Mouse (Mus musculus) thymus, adult 2 months (tissue): ENCODE measurements around the gene Hspbp1. TPM values are rescaled to one million over a fixed set of nuclear protein-coding genes. Genes with fewer than 3 reads are reported as not detected.

Experiments used
- DNase-seq: peaks from one replicate; pipeline ENCODE4 v3.0.0; 2021
- H3K27ac ChIP-seq: fragments of 200-500 bp; 2 replicates; pipeline ENCODE4 v1.5.1; 2012; ENCODE audit warnings: low read length, control low read depth; ENCODE audit not compliant: control insufficient read depth, insufficient read depth
- H3K27me3 ChIP-seq: fragments of 200-500 bp; 2 replicates; pipeline ENCODE4 v1.6.1; 2012; ENCODE audit warnings: mild to moderate bottlenecking, low read length, moderate library complexity, mixed read lengths; ENCODE audit not compliant: control insufficient read depth, insufficient read depth
- H3K36me3 ChIP-seq: fragments of 200-500 bp; 2 replicates; pipeline ENCODE4 v1.6.1; 2012; ENCODE audit warnings: mild to moderate bottlenecking, low read length, moderate library complexity; ENCODE audit not compliant: control insufficient read depth, insufficient read depth
- H3K4me1 ChIP-seq: fragments of 200-500 bp; replicated peaks from 2 replicates; pipeline ENCODE4 v1.6.1; 2012; ENCODE audit warnings: low read length; ENCODE audit not compliant: control insufficient read depth, insufficient read depth
- H3K4me3 ChIP-seq: fragments of 200-500 bp; 2 replicates; pipeline ENCODE4 v1.5.1; 2012; ENCODE audit warnings: mild to moderate bottlenecking, low read length, control low read depth, moderate library complexity; ENCODE audit not compliant: control insufficient read depth, insufficient read depth
- CTCF ChIP-seq: fragments of 200-500 bp; IDR thresholded peaks from 2 replicates; pipeline ENCODE4 v1.5.1; 2012; ENCODE audit warnings: mild to moderate bottlenecking, control low read depth, low read length, moderate library complexity, borderline replicate concordance; ENCODE audit not compliant: control insufficient read depth, poor library complexity, insufficient read depth; ENCODE audit errors: extremely low read depth
- POLR2A ChIP-seq: fragments of 200-500 bp; IDR thresholded peaks from 2 replicates; pipeline ENCODE4 v1.6.1; 2012; ENCODE audit warnings: mild to moderate bottlenecking, low read length, control low read depth, moderate library complexity; ENCODE audit not compliant: control insufficient read depth, poor library complexity, insufficient read depth; ENCODE audit errors: extremely low read depth
- WGBS: fragments of 180-500 bp; shearing (Covaris S2); methylation state at CpG from one replicate; pipeline ENCODE4 v1.1.7; 2018; 5-methylcytosine and 5-hydroxymethylcytosine counted together
- polyA plus RNA-seq: library from polyadenylated mRNA; depleted of rRNA; stranded (reverse); fragments of >200 nt; gene quantifications from 2 replicates; pipeline ENCODE4 v1.2.3, GENCODE M21; 2012

The Hspbp1 gene
- polyA plus RNA-seq, 1 experiment = 53.0 TPM

GRCm38 (mm10) chr7:4630198-4630597 lies 54.7 kb downstream of the Hspbp1 start:
- no peak for DNase-seq
- TF ChIP-seq CTCF (no peak), POLR2A (no peak)
- H3K27me3 ChIP-seq = no peaks in the 10 kb centered on the region
- no peaks in the 10 kb centered on the region for H3K4me1 ChIP-seq
- 92% methylated on average over 1 of the region's 1 CpGs for WGBS
- H3K27ac ChIP-seq = no peak overlapping the region
- peaks cover 65% of the 10 kb centered on the region for H3K36me3 ChIP-seq
- H3K4me3 ChIP-seq = no peak overlapping the region

GRCm38 (mm10) chr7:4629586-4629985 lies 55.3 kb downstream of the Hspbp1 start:
- Histone ChIP-seq H3K27ac (no peak overlapping the region), H3K4me3 (no peak overlapping the region), H3K4me1 (no peaks in the 10 kb centered on the region), H3K27me3 (no peaks in the 10 kb centered on the region), H3K36me3 (peaks cover 60% of the 10 kb centered on the region)
- TF ChIP-seq POLR2A (no peak), CTCF (no peak)
- WGBS = 91% methylated on average over 5 of the region's 5 CpGs
- no peak for DNase-seq

GRCm38 (mm10) chr7:4625928-4626327 lies 58.9 kb downstream of the Hspbp1 start:
- no peaks in the 10 kb centered on the region for H3K27me3 ChIP-seq
- H3K4me1 ChIP-seq = no peaks in the 10 kb centered on the region
- peaks cover 25% of the 10 kb centered on the region for H3K36me3 ChIP-seq
- no peak overlapping the region for H3K4me3 ChIP-seq
- no peak for TF ChIP-seq CTCF
- TF ChIP-seq POLR2A = no peak
- H3K27ac ChIP-seq = no peak overlapping the region
- WGBS = 92% methylated on average over 2 of the region's 2 CpGs
- no peak for DNase-seq

- 55% methylated on average over 1 of the region's 1 CpGs for WGBS
- H3K27me3 ChIP-seq = no peaks in the 10 kb centered on the region
- peak; percentile 49 for DNase-seq
- H3K4me1 ChIP-seq = no peaks in the 10 kb centered on the region
- peaks cover 10% of the 10 kb centered on the region for H3K36me3 ChIP-seq
- no peak overlapping the region for H3K27ac ChIP-seq
- TF ChIP-seq POLR2A (no peak), CTCF (no peak)
- H3K4me3 ChIP-seq = no peak overlapping the region
These were observed 60.5 kb downstream of the Hspbp1 start for GRCm38 (mm10) chr7:4624343-4624742.

- 16% methylated on average over 4 of the region's 4 CpGs for WGBS
- TF ChIP-seq CTCF (no peak), POLR2A (no peak)
- Histone ChIP-seq H3K36me3 (0 out of 2 replicates have a peak, but pooled peaks cover 4% of the 10 kb centered on the region), H3K27ac (no peak overlapping the region), H3K4me1 (no peaks in the 10 kb centered on the region), H3K4me3 (no peak overlapping the region), H3K27me3 (no peaks in the 10 kb centered on the region)
- DNase-seq = peak; percentile 81
These were observed 61.2 kb downstream of the Hspbp1 start for GRCm38 (mm10) chr7:4623544-4624189.

GRCm38 (mm10) chr7:4619979-4620378 lies 64.9 kb downstream of the Hspbp1 start:
- TF ChIP-seq POLR2A = no peak
- TF ChIP-seq CTCF = no peak
- Histone ChIP-seq H3K27ac (no peak overlapping the region), H3K4me3 (no peak overlapping the region), H3K36me3 (no peaks in the 10 kb centered on the region), H3K4me1 (no peaks in the 10 kb centered on the region), H3K27me3 (no peaks in the 10 kb centered on the region)
- peak; percentile 58 for DNase-seq
- WGBS = 43% methylated on average over 1 of the region's 1 CpGs
